Mouse (Mus musculus) mature B cell (primary cell): Measurements from ENCODE around the gene C1qb.

Experiments used
- in situ Hi-C: fragments of 300-500 bp; cut with MboI; formaldehyde crosslinking; loops from 2 replicates; pipeline ENCODE4 v1.14.3; 2019

The C1qb gene

GRCm38 (mm10) chr4:136847166-136847565, 38.8 kb downstream of the C1qb start:
- in situ Hi-C loops = no loop called here

- in situ Hi-C loops = no loop called here
Measured at GRCm38 (mm10) chr4:136842802-136843201, 43.2 kb downstream of the C1qb start.

GRCm38 (mm10) chr4:136842033-136842432, 44.0 kb downstream of the C1qb start:
- in situ Hi-C loops = no loop called here

- in situ Hi-C loops = no loop called here
Measured at GRCm38 (mm10) chr4:136841056-136841455, 44.9 kb downstream of the C1qb start.

GRCm38 (mm10) chr4:136838462-136838861, 47.5 kb downstream of the C1qb start:
- in situ Hi-C loops = no loop called here

- in situ Hi-C loops = no loop called here
Measured at GRCm38 (mm10) chr4:136838026-136838425, 48.0 kb downstream of the C1qb start.

GRCm38 (mm10) chr4:136836387-136836931, 49.5 kb downstream of the C1qb start:
- in situ Hi-C loops = no loop called here

- in situ Hi-C loops = no loop called here
Measured at GRCm38 (mm10) chr4:136835621-136836386, 50.2 kb downstream of the C1qb start, which contains the start of gene Ephb2. Ephb2 (minus strand) TSS chr4:136835988.

GRCm38 (mm10) chr4:136834815-136835620, 51.0 kb downstream of the C1qb start:
- in situ Hi-C loops = no loop called here

- in situ Hi-C loops = no loop called here
Measured at GRCm38 (mm10) chr4:136834439-136834814, 51.6 kb downstream of the C1qb start.

- in situ Hi-C loops = no loop called here
Measured at GRCm38 (mm10) chr4:136833619-136834351, 52.2 kb downstream of the C1qb start.

GRCm38 (mm10) chr4:136832559-136833232, 53.3 kb downstream of the C1qb start:
- in situ Hi-C loops = no loop called here

GRCm38 (mm10) chr4:136830272-136830823, 55.6 kb downstream of the C1qb start:
- in situ Hi-C loops = no loop called here
